Mouse (Mus musculus) fat pad, adult 2 months (tissue): ENCODE data around the gene Espn.

Experiments
- DNase-seq: peaks from one replicate; pipeline ENCODE4 v3.0.0-alpha.2; 2011; ENCODE audit warnings: low read depth, low spot score; ENCODE audit errors: extremely low read depth

The Espn gene

DNA sequence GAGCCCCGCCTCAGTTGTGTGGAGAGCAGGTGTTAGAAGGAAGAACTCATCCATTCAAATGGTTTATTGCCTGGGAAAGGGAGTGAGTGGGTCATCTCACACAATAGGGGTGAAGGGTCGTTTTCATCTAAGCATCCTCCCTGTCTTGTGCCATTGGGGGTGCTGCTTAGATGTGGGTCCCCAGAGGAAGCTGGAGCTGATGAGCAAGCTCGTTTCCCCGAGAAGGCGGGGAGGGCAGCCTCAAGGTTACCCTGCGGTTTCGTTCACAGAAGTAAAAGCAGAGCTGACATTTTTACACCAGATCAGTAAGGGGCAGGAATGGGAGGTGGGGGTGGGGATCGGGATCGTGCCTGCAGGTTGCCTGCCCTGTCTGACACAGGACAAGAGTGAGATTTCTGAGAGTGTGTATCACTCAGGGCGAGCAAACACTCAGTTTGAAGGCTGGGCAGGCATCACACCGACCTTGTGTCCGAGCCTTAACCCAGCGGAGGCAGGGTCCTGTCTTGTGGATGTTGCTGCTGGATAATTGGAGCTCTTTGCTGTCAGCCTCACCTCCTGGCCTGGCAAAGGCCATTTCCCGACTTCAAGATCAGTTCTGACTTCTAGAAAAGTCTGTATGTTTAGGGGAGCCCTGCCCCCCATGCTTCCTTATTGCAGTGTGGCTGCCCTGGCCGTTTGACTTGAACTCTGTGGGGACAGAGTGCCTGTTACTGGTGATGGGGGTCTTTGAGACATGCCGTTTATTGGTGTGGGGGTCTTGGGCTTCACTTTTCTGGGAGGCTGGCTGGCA, 26.9 kb upstream of the Espn start:
- no peak for DNase-seq

DNA sequence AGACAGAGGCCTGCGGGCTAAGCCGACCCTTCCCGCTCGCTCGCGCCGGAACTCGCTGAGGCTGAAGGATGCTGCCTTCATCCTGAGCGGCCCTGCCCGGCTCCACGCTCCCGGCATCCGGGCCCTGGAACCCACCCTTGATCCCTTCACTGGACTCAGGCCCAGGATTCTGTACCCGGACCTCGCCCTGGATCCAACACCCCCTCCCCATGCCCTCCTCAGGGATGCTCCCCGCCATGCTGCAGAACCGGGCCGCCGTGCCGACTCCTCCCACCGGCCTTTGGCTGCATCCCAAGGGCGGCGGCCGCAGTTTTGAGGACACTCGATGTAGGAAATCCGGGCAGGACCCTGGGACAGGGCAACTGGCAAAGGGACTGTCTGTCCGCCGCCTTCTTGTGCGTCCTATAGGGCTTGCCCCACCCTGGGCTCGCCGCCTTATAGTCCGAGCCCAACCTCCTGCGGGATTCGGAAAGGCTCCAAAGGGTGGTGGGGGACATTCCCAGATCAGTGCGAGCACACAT, 26.2 kb upstream of the Espn start:
- DNase-seq, result no peak

DNA sequence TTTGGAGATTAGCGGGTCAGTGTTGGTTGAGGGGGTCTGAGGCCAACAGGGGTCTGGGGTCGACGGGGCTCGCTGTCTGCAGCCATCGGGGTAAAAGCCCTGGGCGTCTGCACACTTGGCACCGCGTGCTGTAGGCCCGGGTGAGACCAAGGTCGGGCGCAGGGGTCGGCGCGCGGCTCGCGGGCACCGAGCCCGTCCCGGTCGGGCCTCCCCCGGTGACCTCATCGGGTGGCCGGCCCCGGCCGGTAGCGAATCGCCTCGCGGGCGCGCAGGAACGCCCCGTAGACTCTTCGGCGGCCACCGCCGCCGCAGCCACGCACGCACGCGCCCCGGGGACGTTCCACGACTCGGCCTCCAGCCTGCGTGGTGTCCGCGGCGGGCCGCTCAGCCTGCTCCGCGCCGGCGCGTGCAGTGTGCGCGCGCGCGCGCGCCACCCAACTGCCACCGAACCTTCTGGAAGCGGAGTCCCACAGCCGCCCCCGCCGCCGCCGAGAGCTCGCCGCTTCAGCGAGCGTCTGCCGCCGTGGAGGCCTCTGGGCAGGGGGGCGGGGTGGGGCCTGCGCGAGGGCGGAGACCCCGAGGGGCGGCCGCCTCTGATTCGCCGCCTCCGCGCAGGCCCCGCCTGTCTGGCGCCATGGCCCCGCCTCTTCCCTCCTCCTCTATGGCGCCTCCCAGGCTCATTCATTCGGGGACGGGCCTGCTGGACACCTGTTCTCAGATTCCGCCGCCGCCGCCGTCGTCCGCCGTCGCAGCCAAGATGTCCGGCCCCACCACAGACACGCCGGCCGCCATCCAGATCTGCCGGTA, 25.6 kb upstream of the Espn start, which contains the start of gene Acot7:
Gene Acot7, plus strand, starts transcription at position 598 of the 807 bp plus-strand sequence.
- no peak for DNase-seq

- DNase-seq, result no peak
Observed at GRCm38 (mm10) chr4:152177174-152177536, 25.0 kb upstream of the Espn start.

DNA sequence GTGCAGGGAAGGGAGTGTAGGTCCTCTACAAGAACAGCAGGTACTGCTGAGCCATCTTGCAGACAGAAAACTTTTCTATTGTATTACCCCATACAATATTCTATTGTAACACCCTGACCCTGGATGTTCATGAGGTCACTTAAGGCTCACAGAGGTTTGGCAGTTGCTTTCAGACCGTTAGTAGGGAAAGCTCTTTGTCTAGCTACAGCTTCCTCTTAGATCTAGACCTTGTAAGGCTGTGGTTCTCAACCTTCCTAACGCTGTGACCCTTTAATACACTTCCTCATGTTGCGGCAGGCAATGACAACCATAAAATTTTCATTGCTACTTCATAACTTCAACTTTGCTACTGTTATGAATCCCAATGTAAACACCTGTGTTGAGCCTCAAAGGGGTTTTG, 24.5 kb upstream of the Espn start:
- no peak for DNase-seq

DNA sequence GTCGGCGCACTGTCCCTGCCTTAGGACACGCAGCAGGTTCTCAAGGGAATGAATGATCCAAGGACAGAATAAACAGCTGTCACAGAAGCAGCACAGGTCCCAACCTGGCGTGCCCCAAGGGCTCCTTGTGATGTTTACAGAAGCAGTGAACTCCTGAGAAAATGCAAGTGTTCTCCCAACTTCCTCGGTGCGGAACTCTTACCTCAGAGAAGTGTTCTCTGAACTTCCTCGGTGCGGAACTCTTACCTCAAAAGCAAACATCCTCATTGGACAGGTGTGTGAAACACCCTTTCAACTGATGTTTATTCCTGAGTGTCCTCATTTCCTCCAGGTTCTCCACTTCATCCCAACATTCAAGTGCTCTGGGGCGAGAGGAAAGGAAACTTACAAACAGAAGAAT, 21.8 kb upstream of the Espn start:
- DNase-seq, result no peak

- DNase-seq, result no peak
Observed at GRCm38 (mm10) chr4:152173041-152173440, 20.9 kb upstream of the Espn start.

DNA sequence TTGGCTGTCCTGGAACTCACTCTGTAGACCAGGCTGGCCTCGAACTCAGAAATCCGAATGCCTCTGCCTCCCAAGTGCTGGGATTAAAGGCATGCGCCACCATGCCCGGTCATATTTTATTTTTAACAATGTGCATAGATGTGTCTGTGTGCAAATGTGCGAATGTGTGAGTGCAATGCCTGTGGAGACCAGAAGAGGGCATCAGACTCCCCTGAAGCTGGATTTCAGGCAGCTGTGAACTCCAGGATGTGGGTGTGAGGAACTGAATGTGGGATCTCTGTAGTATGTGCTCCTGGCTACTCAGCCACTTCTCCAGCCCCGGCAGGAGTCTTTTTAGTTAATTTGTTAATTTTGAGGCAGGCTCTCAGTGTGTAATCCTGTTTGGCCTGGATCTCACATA, 19.4 kb upstream of the Espn start:
- DNase-seq, result no peak

GRCm38 (mm10) chr4:152170286-152170685, 18.1 kb upstream of the Espn start:
- DNase-seq, result no peak

GRCm38 (mm10) chr4:152169103-152169502, 16.9 kb upstream of the Espn start:
- no peak for DNase-seq

DNA sequence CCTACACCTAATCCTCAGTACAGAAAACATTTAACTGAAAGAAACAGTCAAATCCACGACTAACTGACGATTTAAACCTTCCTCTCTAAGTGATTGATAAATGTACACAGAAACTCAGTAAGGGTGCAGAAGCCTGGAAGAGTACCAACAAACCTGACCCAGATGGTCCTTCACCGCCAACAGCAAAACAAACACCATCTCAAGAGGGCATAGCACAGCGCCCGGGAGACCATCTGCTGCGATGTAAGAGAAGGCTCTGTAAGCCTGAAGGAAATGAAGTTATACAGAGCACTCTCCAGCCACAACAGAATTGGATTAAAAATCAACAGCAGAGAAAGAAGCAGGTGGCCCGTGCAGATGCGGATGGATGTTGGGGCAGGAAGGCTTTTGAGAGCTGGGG, 15.9 kb upstream of the Espn start:
- DNase-seq, result no peak

- no peak for DNase-seq
Observed at GRCm38 (mm10) chr4:152165036-152165931, 13.1 kb upstream of the Espn start.

DNA sequence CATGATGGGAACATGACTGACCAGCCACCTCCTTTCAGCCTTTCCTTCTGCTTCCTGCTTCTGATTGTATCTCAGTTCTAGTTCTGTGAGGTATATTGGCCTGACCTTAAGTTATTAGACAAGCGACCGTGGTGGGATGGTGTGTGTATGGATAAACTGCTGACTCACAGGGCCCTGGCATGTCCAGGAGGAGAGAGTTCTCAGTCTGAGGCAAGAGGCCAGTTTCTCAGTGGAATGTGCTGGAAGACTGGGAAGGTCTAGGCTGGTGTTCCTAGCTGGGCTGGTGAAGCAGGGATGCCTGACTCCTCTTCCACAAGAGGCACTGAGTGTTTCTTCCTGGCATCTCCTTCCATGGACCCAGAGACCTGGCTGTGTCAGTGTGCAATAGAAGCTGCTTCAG, 10.6 kb upstream of the Espn start:
- DNase-seq, result no peak

DNA sequence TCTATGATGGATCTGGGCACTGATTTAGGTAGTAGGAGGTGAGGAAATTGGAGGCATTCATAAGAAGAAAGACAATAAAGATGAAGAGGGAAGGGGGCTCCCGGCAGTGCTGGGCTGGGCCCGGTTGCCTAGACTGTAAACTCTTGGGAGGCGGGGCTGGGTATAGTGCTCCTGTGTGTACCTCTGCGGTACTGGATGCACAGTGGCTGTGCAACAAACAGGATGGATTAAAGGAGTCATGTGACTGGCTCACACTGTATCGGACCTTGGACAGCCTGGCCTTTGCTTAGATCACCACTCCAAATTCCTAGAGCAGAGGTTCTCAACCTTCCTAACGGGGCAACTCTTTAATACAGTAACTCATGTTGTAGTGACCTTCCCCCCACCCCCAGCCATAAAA, 9.4 kb upstream of the Espn start:
- DNase-seq, result no peak

- no peak for DNase-seq
Observed at GRCm38 (mm10) chr4:152160748-152161147, 8.6 kb upstream of the Espn start.

DNA sequence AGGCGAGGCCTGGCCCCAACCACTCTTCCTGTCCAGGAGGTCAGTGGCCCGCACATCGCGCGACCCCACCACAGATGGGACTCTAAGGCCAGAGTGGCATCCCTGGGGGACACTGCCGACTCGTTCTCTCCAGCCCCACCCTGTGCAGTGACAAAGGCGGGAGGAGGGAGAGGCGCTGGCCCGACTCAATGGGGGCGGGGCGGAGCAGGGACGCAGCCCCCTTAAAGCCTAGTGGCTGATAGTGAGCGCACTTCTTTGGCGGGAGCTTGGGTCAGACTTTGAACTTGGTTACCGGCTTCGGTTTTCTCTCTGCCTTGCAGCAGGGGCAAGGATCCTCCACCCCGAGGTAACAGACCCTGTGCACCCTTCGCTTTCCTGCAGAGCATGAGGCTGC, 7.1 kb upstream of the Espn start:
- no peak for DNase-seq

DNA sequence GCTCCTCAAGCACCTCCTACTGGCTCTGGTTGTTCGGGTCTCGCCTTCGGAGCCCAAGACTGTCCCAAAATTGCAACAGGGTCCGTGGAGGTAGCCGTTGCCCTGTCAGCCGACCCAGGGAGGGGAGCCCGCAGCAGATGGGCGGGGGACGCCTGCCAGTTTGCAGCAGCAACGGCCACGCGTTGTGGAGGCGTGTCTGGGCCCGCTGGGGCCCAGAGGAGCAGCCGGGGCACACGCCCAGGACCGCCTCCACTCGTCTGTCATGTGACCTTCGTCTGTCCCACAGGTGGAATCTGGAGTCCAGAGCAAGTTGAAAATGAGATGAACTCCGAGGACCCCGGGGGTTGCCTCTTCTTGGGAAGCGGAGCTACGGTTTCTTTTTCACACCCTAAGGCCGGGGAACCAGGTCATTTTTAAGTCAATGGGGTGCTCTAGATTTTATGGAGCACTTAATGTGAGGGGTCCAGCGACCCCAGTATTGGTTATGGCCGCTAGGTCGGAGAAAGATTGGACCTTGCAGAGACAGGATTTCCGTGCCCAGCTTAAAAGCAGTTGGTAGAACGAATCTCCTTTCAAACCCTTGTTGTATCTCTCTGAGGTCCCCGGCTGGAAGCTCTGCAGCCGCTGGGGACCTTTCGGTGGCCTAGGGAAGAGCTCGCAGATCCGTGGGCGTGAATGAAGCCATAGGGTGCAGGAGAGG, 6.6 kb upstream of the Espn start, which contains the start of gene Hes2:
Gene Hes2, plus strand, starts transcription at position 283 of the 700 bp plus-strand sequence.
- DNase-seq, result no peak

- DNase-seq, result no peak
Observed at GRCm38 (mm10) chr4:152157779-152158584, 5.8 kb upstream of the Espn start.

DNA sequence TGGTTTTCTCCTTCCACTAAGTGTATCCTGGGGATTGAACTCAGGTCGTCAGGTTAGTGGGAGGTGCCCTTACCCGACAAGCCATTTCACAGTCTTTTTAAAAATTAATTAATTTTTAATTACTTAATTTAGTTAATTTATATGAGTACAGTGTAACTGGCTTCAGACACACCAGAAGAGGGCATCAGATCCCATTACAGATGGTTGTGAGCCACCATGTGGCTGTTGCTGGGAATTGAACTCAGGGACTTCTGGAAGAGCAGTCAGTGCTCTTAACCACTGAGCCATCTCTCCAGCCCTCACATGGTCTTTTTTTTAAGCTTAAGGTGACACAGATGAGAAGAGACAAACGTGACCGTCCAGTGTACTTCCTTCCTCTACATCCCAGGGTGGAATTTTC, 2.8 kb upstream of the Espn start:
- DNase-seq, result no peak

DNA sequence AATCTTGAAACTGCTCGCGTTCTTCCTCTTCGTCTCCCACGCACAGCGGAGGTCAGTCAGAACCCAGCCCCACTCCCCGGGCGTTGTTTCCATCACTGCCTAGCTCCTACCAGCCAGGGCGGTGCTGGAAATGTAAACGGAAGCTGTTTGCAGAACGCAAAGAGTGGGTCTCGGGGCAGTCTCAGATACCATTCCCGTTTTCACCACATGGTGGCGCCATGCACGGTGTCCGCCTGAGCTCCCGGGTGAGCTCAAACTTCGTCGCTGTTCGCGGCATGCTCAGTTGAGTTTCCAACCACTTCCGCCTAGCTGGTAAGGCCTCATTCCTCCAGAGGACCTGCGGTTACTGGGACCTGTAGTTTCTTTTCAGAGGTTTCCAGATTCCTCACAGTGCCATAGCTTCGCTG, 1.6 kb upstream of the Espn start:
- DNase-seq, result no peak
